Mouse (Mus musculus): Measurements from ENCODE around the gene Pik3r2. TPM values are rescaled to one million over a fixed set of nuclear protein-coding genes. Genes with fewer than 3 reads are reported as not detected.

Gene Pik3r2
- total RNA-seq, 2 experiments from 2014 or later: 13.3 to 15.1 TPM

DNA sequence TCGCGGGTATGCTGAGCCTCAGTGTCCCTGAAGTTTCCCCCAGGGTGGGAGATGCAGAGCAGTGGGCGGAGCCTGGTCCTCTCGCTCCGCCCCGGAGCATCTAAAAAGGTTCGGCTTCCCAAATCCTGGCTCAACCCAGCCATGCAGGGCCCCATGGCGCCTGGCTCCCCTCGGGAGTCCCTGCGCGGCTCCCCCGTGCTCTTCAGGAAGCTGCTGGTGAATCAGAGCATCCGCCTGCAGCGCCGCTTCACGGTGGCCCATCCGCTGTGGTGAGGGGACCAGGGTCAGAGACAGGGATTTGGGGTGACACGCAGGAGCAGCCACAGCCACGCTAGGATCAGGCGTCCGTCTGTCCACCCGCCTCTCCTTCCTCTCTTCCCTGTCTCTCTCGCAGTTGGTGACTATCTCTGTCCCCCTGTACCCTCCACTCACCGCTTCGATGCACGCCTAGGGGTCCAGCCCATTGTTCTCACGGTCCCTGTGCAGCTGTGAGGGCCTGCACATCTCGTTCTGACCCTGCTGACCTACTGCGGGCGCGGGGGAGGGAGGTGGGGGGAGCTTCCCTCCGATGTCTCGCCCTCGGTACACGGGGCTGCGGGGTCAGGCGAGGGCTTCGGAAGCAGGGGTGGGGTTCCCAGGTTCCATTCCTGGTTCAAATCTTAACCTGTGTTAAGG is 33.4 kb downstream of the Pik3r2 start:
- DNase-seq (ENCODE audit: low spot score): no peak

- DNase-seq (ENCODE audit: low spot score): no peak
Observed at GRCm38 (mm10) chr8:70742176-70742575, 34.3 kb downstream of the Pik3r2 start.

DNA sequence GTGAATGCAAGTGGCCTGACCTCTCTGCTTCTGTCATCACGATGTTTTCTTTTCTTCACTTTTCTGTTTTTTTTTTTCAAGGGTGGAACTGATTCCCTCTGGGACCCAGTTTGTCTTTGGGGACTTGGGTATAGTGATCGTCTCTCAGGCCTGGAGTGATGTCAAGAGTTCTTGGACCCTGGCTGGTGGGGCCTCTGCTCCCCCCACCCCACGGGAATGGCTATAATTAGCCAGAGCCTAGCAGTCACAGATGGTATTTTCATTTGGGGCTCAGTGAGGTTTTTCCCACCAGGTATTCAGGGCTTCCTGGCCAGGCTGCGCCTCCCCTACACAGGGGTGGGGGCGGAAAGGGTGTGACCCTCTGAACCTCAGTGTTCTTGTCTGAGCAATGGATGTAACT is 34.9 kb downstream of the Pik3r2 start:
- no peak for DNase-seq (ENCODE audit: low spot score)

DNA sequence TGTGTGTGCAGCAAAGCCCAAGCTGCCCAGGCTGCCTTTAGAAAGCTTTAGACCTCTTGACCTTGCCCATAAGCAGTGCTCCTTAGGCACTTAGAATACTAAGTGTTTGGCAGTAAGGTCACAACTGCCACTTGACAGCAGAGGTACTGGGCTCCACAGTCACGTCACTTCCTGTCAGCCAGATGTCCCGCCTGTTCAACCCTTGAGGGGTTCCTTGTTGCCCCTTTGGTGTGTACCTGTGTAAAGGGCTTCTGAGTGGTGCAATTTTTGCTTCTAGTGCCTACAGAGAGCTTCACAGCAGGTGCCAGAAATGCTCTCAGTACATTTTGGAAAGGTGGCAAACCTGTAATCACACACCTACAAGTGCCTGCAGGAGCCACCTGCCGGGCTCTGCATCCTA is 38.3 kb downstream of the Pik3r2 start:
- DNase-seq (ENCODE audit: low spot score): no peak

GRCm38 (mm10) chr8:70737705-70738104 is 38.8 kb downstream of the Pik3r2 start:
- DNase-seq (ENCODE audit: low spot score): no peak

- no peak for DNase-seq (ENCODE audit: low spot score)
Observed at GRCm38 (mm10) chr8:70730956-70731355, 45.6 kb downstream of the Pik3r2 start.

DNA sequence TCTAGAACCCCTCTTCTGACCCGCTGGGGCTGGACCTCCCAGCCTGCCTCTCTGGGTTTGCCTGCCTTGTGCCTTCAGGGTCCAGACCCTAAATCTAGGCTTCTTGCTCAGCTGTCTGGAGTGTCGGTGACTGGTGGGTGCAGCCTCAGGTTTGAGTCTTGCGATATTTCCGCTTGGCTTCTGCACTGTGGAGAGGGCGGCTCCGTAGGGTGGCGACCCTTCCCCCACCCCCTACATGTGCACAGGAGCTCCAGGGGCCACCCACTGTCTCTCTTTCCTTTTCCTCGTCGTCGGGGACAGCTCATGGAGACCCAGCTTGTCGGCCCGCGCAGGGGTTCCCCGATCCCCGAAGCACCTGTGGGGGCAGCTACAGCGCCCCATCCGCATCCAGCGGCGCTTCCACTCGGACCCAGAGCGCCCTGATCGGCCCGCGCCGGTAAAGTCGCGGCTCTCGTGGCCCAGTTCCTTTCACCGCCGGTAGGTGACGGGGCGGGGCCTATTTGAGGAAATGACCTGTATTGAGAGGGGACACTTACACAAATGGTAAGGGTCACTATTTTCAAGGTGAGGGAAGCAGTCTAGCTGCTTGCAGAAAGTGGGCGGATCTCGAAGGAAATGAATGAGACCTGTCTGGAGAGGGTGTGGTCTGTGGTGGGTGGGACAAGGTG is 46.6 kb downstream of the Pik3r2 start:
- no peak for DNase-seq (ENCODE audit: low spot score)

DNA sequence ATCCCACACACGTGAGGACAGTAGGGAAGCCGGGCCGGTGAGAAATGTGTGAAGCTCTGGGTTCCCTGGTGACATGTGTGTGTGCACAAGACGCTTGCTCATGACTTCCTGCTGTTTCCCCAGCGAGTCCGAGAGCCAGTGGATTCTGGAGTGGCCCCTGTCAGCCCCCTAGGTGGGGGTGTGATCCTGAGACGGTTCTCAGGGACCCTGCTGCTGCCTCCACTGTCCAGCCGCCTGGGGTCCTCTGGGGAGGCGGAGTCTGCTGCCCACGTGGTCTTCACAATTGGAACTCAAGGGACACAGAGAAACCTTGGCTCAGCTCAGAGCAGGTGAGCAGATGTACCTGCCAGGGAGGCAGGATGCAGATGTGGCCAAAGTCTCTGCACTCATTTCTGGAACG is 49.8 kb downstream of the Pik3r2 start:
- no peak for DNase-seq (ENCODE audit: low spot score)

GRCm38 (mm10) chr8:70725792-70726447 is 50.6 kb downstream of the Pik3r2 start:
- DNase-seq (ENCODE audit: low spot score): no peak

- DNase-seq (ENCODE audit: low spot score): no peak
Observed at GRCm38 (mm10) chr8:70724216-70724615, 52.3 kb downstream of the Pik3r2 start.

- no peak for DNase-seq (ENCODE audit: low spot score)
Observed at GRCm38 (mm10) chr8:70723486-70724210, 52.9 kb downstream of the Pik3r2 start, which contains the start of gene Pde4c. Pde4c (plus strand) TSS chr8:70723720.

DNA sequence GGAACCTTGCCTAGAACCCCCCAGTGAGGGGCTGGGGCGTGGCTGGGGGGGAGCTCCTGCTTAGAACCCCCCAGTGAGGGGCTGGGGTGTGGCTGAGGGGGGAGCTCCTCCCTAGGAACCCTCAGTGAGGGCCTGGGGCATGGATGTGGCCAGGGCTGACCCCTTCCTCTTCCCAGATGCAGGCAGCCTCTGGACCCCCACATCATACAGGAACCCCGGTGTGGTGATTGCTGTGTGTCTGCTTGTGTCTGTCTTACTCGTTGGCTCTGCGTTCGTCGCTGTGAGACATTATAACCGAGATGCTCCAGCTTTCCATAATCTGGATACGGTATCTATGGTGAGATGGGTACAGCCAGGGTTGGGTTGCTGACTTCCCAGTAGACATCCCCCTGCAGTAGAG is 54.9 kb downstream of the Pik3r2 start:
- no peak for DNase-seq (ENCODE audit: low spot score)

DNA sequence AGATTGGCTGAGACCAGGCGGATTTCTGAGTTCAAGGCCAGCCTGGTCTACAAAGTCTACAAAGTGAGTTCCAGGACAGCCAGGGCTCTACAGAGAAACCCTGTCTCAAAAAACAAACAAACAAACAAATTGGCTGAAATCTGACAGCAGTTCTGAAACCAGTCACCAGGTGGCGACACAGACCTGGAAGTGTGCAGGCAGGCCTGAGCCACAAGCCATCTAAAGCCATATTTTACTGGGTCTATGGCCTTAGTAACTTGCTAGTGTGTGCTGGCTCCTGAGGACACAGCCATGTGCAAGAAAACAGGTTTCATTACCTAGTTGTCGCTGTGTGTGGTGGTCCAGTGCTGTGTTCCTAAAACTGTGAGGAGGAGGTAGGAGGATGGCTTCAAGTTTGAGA is 55.8 kb downstream of the Pik3r2 start:
- DNase-seq (ENCODE audit: low spot score): peak; percentile 85

DNA sequence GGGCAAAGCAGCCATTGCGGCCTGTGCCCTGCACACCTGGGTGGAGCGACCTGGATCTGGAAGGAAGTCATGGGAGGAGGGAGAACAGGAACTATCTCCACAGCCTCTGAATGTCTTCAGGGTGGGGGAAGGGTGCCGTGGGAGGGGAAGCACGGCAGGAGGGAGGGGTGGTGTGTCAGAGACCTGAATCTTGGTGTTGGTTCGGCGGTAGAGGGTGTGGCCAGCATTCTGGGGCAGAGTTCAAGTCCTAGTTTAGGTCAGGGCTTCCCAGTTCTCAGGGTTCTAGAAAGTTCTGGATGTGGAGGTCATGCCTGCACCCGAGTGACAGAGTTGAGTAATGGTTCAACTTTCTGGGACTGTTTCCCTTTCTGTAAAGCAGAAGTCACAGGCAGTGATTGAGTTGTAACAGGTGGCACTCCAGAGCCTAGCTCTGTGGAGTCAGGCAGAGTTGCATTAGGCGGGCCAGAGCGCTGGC is 56.7 kb downstream of the Pik3r2 start:
- no peak for DNase-seq (ENCODE audit: low spot score)

DNA sequence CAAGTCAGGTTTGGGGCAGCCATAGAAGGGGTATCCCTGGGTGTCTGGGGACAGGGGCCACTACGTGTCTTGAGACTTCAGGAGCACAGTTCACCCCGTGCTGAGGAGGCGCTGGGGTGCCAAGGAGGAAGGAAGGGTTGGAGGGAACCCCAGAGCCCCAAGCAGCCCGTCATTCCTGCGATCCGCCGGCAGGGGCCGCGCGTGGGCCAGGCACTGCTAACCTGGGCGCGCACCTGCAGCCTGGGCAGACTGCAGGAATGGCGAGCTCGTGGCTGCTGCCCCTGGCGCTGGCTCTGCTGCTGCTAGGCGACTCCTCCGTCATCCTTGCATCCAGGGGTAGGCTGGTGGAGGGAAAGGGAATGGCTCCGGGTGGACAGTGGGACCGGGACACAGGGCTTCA is 58.2 kb downstream of the Pik3r2 start, which contains the start of gene Gm3336:
Gene Gm3336, plus strand, starts transcription at position 247 of the 400 bp plus-strand sequence.
- no peak for DNase-seq (ENCODE audit: low spot score)

Small RNA genes within 50 kb of the gene (microRNA-seq; reads per million reads assigned to microRNA genes)
- gene Mir7240: 1.7 reads per million

Other genes starting within 250 kb of the Pik3r2 start
- 100 to 1,000 TPM; 103 to 105 TPM for gene Fkbp8, start 249.0 kb downstream of the Pik3r2 start, total RNA-seq (2021)
- 10 to 100 TPM; 76.3 to 80.6 TPM for gene Kxd1, start 248.8 kb downstream of the Pik3r2 start, total RNA-seq (2021)
- 10 to 100 TPM; 12.5 to 21.8 TPM for gene Ell, start 237.3 kb downstream of the Pik3r2 start, total RNA-seq (2021)
- 1 to 10 TPM; 2.6 to 3.2 TPM for gene Isyna1, start 182.3 kb downstream of the Pik3r2 start, total RNA-seq (2021)
- 10 to 100 TPM; 11.6 to 19.4 TPM for gene Ssbp4, start 167.8 kb downstream of the Pik3r2 start, total RNA-seq (2021)
- gene Lrrc25, start 160.6 kb downstream of the Pik3r2 start, total RNA-seq (2021): under 1 TPM; 0.23 to 0.64 TPM
- under 1 TPM; 0.16 to 0.21 TPM for gene Gdf15, start 144.3 kb downstream of the Pik3r2 start, total RNA-seq (2021)
- gene Pgpep1, start 116.3 kb downstream of the Pik3r2 start, total RNA-seq (2021): 10 to 100 TPM; 11.9 to 13.7 TPM
- gene Lsm4, start 103.5 kb downstream of the Pik3r2 start, total RNA-seq (2021): 10 to 100 TPM; 65.4 to 70.3 TPM
- gene Jund, start 77.8 kb downstream of the Pik3r2 start, total RNA-seq (2021): 10 to 100 TPM; 41.6 to 68.4 TPM
- gene Iqcn, start 73.3 kb downstream of the Pik3r2 start, total RNA-seq (2021): not detected
- not detected for gene Gm3336, start 58.2 kb downstream of the Pik3r2 start, total RNA-seq (2021)
- gene Pde4c, start 53.0 kb downstream of the Pik3r2 start, total RNA-seq (2021): 1 to 10 TPM; 1.3 to 1.6 TPM
- gene Rab3a, start 22.0 kb downstream of the Pik3r2 start, total RNA-seq (2021): 10 to 100 TPM; 32.5 to 36.5 TPM
- 10 to 100 TPM; 19.9 to 20.9 TPM for gene Mpv17l2, start 15.8 kb downstream of the Pik3r2 start, total RNA-seq (2021)
- 1 to 10 TPM; 2.7 TPM for gene Mast3, start 28.3 kb upstream of the Pik3r2 start, total RNA-seq (2021)
- under 1 TPM in 1 of 2 experiments, not detected in 1; 0.07 TPM for gene Il12rb1, start 31.7 kb upstream of the Pik3r2 start, total RNA-seq (2021)
- gene Arrdc2, start 63.0 kb upstream of the Pik3r2 start, total RNA-seq (2021): 100 to 1,000 TPM in 1 of 2 experiments, 10 to 100 TPM in 1; 58.3 to 202 TPM
- gene Kcnn1, start 86.5 kb upstream of the Pik3r2 start, total RNA-seq (2021): 10 to 100 TPM; 18.2 to 21.1 TPM
- gene Ccdc124, start 97.2 kb upstream of the Pik3r2 start, total RNA-seq (2021): 10 to 100 TPM; 72.6 to 76.5 TPM
- gene Slc5a5, start 116.0 kb upstream of the Pik3r2 start, total RNA-seq (2021): under 1 TPM in 1 of 2 experiments, not detected in 1; 0.07 TPM
- gene Rpl18a, start 120.7 kb upstream of the Pik3r2 start, total RNA-seq (2021): 1,000 to 10,000 TPM; 1,014 to 1,053 TPM
- gene Map1s, start 129.2 kb upstream of the Pik3r2 start, total RNA-seq (2021): 10 to 100 TPM in 1 of 2 experiments, 1 to 10 TPM in 1; 9.4 to 13.7 TPM

All from gastrocnemius, adult 18-20 months (tissue).